Mouse (Mus musculus): ENCODE data around the gene Rims3.
A peak's percentile ranks its signal among the peaks of the same experiment; 100 is the strongest.

Rims3 gene

DNA sequence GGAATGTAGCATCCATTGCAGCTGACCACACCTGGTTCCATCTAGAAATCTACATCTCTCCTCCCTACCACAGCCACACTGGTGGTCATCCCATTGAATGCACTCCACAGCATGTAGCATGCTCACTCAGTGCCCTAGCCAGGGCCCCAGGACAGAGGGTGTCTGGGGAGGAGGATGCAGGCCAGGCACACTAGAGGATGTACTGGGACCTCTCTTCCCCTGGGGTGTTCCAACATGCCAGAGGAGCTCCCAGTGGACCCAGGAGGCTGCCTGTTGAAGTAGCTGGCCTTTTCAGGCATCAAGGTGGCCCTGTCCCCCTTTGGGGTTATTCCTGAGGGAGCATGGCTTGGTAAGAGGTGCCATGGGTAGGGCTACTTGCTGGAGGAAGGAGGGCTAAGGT lies 37.3 kb downstream of the Rims3 start:
- DNase-seq (ENCODE audit: extremely low spot score, low read depth, low spot score) = no peak

- DNase-seq (ENCODE audit: extremely low spot score, low read depth, low spot score) = no peak
These were observed 37.9 kb downstream of the Rims3 start for GRCm38 (mm10) chr4:120892516-120892915.

- no peak for DNase-seq (ENCODE audit: extremely low spot score, low read depth, low spot score)
These were observed 39.2 kb downstream of the Rims3 start for GRCm38 (mm10) chr4:120893656-120894401.

DNA sequence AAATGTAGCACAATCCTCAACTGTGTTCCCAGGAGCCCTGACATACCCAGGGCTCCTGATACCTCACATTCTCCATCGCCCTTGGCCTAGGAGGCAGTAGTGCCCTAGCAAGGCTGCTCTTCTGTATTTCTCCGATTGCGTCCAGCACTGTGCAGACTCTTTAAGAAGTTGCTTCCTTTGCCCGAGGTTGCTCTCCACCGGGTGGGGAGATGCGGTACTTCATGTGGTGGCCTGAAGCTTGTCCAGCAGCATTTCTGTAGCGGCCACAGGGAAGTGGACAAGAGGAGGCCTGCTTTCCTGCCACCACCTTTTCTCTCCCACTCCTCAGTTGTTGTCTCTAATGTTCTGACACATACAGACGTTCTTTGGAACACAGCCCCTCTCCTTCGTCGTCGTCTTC lies 40.0 kb downstream of the Rims3 start:
- no peak for DNase-seq (ENCODE audit: extremely low spot score, low read depth, low spot score)

GRCm38 (mm10) chr4:120895226-120895625 lies 40.6 kb downstream of the Rims3 start:
- DNase-seq (ENCODE audit: extremely low spot score, low read depth, low spot score) = no peak

DNA sequence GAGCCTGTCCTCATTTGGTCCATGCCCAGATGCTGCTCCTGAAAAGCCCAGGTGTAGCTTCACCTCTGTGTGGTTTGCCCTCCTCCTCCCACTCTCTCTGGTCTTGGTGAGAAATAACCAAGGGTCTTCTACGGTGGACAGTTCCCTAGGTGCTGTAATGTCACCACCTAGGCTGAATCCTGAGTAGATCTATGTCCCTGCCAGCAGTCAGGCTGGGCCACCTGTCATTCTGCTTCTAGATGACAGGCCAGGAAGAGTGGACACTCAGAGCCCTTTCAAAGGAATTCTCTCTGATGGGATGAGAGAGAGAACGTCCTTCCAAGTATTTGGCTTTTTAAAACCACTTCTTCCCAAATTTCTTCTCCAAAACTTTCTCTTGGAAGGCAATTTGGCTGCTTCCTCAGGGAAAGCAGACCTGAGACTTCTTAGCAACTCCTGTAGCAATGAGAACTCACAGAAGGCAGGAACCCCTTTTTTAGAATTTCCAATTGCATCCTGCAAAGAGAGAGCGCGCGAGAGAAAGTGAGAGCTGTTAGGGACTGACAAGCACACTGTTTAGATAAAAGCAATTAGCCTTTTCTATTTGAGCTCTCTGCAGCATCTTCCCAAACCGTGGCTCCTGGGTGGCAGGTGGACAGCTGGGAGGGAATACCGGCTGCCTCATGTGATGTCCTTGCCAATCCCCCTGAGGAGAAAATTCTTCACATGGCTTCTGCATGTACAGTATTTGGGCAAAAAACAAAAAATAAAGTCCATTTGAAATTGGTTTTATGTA lies 41.4 kb downstream of the Rims3 start:
- DNase-seq (ENCODE audit: extremely low spot score, low read depth, low spot score) = no peak

DNA sequence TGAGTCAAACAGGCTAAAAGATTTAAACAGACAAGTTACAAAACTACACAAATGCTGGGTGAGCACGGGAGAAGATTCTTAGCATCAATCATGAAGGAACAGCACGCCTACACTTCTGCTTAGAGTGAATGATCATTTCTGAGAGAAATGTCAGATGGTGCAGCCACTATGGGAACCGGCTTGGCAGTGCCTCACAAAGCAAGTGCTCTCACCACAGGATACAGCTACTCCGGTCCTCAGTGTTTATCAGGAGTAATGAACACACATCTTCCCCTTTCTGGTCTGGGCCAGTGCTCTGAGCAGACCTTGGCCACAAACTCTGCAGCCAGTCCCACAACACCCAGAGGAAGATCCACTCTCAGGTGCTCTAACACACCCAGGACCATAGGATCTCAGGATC lies 49.9 kb downstream of the Rims3 start:
- DNase-seq (ENCODE audit: extremely low spot score, low read depth, low spot score) = no peak

- DNase-seq (ENCODE audit: extremely low spot score, low read depth, low spot score) = no peak
These were observed 51.0 kb downstream of the Rims3 start for GRCm38 (mm10) chr4:120905644-120906043.

- peak; percentile 81 for DNase-seq (ENCODE audit: extremely low spot score, low read depth, low spot score)
These were observed 55.0 kb downstream of the Rims3 start for GRCm38 (mm10) chr4:120909558-120910150.

- no peak for DNase-seq (ENCODE audit: extremely low spot score, low read depth, low spot score)
These were observed 56.5 kb downstream of the Rims3 start for GRCm38 (mm10) chr4:120911086-120911485.

GRCm38 (mm10) chr4:120912866-120913265 lies 58.2 kb downstream of the Rims3 start:
- DNase-seq (ENCODE audit: extremely low spot score, low read depth, low spot score) = no peak

- no peak for DNase-seq (ENCODE audit: extremely low spot score, low read depth, low spot score)
These were observed 58.8 kb downstream of the Rims3 start for GRCm38 (mm10) chr4:120913443-120913842.

DNA sequence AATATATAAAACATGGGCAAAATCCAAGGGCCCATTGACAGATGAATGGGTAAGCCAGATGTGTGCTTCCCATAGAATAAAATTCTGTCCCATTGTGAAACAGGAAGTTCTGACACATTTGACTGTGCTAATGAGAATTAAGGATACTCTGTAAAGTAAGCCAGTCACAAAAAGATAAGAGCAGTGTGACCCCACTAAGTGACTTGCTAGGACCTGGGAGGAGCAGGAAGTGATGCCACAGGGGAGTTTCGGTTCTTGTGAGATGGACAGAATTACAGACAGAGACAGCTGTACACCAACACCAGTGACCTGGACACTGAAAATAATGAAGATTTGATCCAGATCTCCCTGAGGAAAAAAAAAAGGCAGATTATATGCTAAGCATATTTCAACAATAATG lies 59.2 kb downstream of the Rims3 start:
- no peak for DNase-seq (ENCODE audit: extremely low spot score, low read depth, low spot score)

- DNase-seq (ENCODE audit: extremely low spot score, low read depth, low spot score) = no peak
These were observed 59.9 kb downstream of the Rims3 start for GRCm38 (mm10) chr4:120914501-120914900.

- DNase-seq (ENCODE audit: extremely low spot score, low read depth, low spot score) = no peak
These were observed 66.8 kb downstream of the Rims3 start for GRCm38 (mm10) chr4:120921461-120921860.

GRCm38 (mm10) chr4:120924554-120925299 lies 70.1 kb downstream of the Rims3 start, which contains the start of gene Exo5:
Exo5 (minus strand) TSS chr4:120925017.
- peak; percentile 62 for DNase-seq (ENCODE audit: extremely low spot score, low read depth, low spot score)

DNA sequence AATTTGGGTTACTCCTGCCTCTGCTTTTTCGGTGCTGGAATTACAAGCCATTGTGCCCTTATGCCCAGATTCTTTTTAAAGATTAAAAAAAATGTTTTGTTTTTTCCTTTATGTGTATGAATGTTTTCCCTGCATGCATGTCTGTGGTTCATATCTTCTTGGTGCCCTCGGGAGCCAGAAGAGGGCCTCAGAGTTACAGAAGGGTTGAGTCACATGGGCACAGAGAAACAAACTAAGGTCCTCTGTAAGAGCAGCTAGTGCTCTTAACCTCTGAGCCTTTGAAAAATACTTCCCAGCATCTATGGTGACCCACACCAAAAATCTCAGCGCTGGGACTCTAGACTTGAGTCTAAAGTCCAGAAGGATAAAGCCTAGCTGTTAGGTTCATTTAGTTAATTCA lies 70.8 kb downstream of the Rims3 start:
- no peak for DNase-seq (ENCODE audit: extremely low spot score, low read depth, low spot score)

GRCm38 (mm10) chr4:120928686-120929085 lies 74.1 kb downstream of the Rims3 start:
- no peak for DNase-seq (ENCODE audit: extremely low spot score, low read depth, low spot score)

DNA sequence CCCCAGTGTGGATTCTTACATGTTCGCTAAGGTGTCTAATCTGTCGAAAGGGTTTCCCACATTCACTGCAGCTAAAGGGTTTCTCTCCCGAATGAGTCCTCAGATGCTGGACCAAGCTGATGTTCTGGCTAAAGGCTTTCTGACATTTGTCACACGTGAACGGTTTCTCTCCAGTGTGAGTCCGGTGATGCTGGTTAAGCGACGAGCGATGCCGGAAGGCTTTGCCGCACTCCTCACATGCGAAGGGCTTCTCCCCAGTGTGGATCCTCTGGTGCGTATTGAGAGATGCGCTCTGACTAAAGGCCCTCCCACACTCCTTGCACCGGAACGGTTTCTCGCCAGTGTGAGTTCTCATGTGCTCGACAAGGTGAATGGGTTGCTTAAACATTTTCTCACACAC lies 76.1 kb downstream of the Rims3 start:
- no peak for DNase-seq (ENCODE audit: extremely low spot score, low read depth, low spot score)

- no peak for DNase-seq (ENCODE audit: extremely low spot score, low read depth, low spot score)
These were observed 80.4 kb downstream of the Rims3 start for GRCm38 (mm10) chr4:120935006-120935405.

Data from hindlimb bud, embryonic 11.5 days (tissue).